Mouse (Mus musculus) G1E (cell line): ENCODE measurements around the gene Dnajb1.

Source experiments
- CTCF ChIP-seq: IDR thresholded peaks from 2 replicates; pipeline ENCODE4 v1.5.1; 2012; ENCODE audit warnings: low read depth, low read length, inconsistent platforms, mixed read lengths
- GATA1 ChIP-seq: IDR thresholded peaks from 2 replicates; pipeline ENCODE4 v1.6.1; 2012; ENCODE audit warnings: borderline replicate concordance, low read length, inconsistent platforms, mixed read lengths
- GATA2 ChIP-seq: IDR thresholded peaks from 2 replicates; pipeline ENCODE4 v1.6.1; 2012; ENCODE audit warnings: low read depth, low read length, inconsistent platforms, borderline replicate concordance
- TAL1 ChIP-seq: conservative IDR thresholded peaks from 2 replicates; pipeline ENCODE4 v1.6.1; 2012; ENCODE audit warnings: low read depth, low read length, inconsistent platforms, mixed read lengths

DNA sequence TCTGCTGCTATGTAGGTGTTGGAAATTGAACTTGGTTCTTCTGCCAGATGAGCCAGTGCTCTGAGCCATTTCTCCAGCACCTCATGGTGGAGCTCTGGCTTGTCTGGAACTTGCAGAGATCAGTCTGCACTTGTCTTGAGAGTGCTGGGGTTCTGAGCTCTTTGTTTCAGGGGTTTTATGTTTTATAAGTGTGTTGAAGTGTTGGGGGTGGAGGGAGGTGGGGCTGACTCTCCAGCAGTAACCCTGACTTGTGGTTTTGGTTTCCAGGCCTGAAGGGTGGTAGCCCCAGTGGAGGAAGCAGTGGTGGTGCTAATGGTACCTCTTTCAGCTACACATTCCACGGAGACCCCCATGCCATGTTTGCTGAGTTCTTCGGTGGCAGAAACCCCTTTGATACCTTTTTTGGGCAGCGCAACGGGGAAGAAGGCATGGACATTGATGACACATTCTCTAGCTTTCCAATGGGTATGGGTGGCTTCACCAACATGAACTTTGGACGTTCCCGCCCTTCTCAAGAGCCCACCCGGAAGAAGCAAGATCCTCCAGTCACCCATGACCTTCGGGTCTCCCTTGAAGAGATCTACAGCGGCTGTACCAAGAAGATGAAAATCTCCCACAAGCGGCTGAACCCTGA, 1.7 kb downstream of the Dnajb1 start:
- no peak for TF ChIP-seq CTCF
- TF ChIP-seq GATA1, result no peak
- TF ChIP-seq GATA2, result no peak
- TF ChIP-seq TAL1, result no peak
